In genomic region chr6:124916695-124917517, GRCm38 (mm10) we compare ENCODE assay signal across 8 mouse cellular contexts. TPM values are rescaled to one million over a fixed set of nuclear protein-coding genes. Genes with fewer than 3 reads are reported as not detected.
DNase-seq lines count a peak whose midpoint lies in the region; ATAC-seq and TF ChIP-seq lines count a peak whose summit lies in the region.

No protein-coding gene starts in this region.

- peaks cover 9% of the 10 kb centered on the region; the same call in 1 of the 2 replicates for H3K9me3 ChIP-seq in erythroblast, embryonic 14.5 days (ENCODE audit: control insufficient read depth, low read length)
- H3K9me3 ChIP-seq in heart, embryonic 11.5 days (replicated peaks; ENCODE audit: control insufficient read depth, low read length) = no peaks in the 10 kb centered on the region
- no peaks in the 10 kb centered on the region for H3K9me3 ChIP-seq in kidney, embryonic 15.5 days (replicated peaks)
- H3K9me3 ChIP-seq in liver, embryonic 11.5 days (ENCODE audit: control insufficient read depth, low read length) = no peaks in the 10 kb centered on the region

- H3ac ChIP-seq in myocyte (ENCODE audit: control insufficient read depth, insufficient read length) = peak overlapping the region; percentile 78

- DNase-seq in CD4-positive helper T cell, adult 2 months (ENCODE audit: low read depth, low spot score) = peak; percentile 86
- DNase-seq in brain, embryonic 14.5 days (ENCODE audit: low read depth) = peak; percentile 90
- peak; percentile 88 for DNase-seq in liver, embryonic 11.5 days (ENCODE audit: low spot score)
- DNase-seq in spleen, postnatal 4 days (ENCODE audit: low spot score in 2 of 2) = peak; percentile 86 to 97

- TF ChIP-seq POLR2A in brain, embryonic 14.5 days (IDR thresholded peaks at IDR 0.05; ENCODE audit: borderline replicate concordance, extremely low read depth, insufficient read depth, insufficient read length, poor library complexity, severe bottlenecking) = no peak
- peak; percentile 57 for TF ChIP-seq POLR2A in myocyte (IDR thresholded peaks at IDR 0.05; ENCODE audit: insufficient read length, low read depth)

- WGBS in heart, embryonic 11.5 days (ENCODE audit: insufficient replicate concordance) = under 1% methylated on average over 48 of the region's 67 CpGs
- 1% methylated on average over 66 of the region's 67 CpGs for WGBS in kidney, embryonic 15.5 days
- WGBS in liver, embryonic 11.5 days = 2% methylated on average over 54 of the region's 67 CpGs

- H3K4me2 ChIP-seq in heart, embryonic 11.5 days = peak overlapping the region; percentile 90
- H3K4me2 ChIP-seq in kidney, embryonic 15.5 days = peak overlapping the region; percentile 91
- H3K4me2 ChIP-seq in liver, embryonic 11.5 days = peak overlapping the region; percentile 95
- peak overlapping the region; percentile 77 for H3K4me2 ChIP-seq in myocyte (ENCODE audit: low read depth)

- H3K27me3 ChIP-seq in erythroblast, embryonic 14.5 days (ENCODE audit: control insufficient read depth) = peaks cover 98% of the 10 kb centered on the region
- no peaks in the 10 kb centered on the region for H3K27me3 ChIP-seq in heart, embryonic 11.5 days (ENCODE audit: control insufficient read depth, insufficient read depth, low read length)
- no peaks in the 10 kb centered on the region for H3K27me3 ChIP-seq in kidney, embryonic 15.5 days
- H3K27me3 ChIP-seq in liver, embryonic 11.5 days (replicated peaks; ENCODE audit: control insufficient read depth, insufficient read depth, low read length) = peaks cover 45% of the 10 kb centered on the region
- H3K27me3 ChIP-seq in myocyte (ENCODE audit: control insufficient read depth, insufficient read depth, insufficient read length) = no peaks in the 10 kb centered on the region

- peak overlapping the region; percentile 63 for H3K4me3 ChIP-seq in erythroblast, embryonic 14.5 days (replicated peaks)
- peak overlapping the region; percentile 80 for H3K4me3 ChIP-seq in heart, embryonic 11.5 days (ENCODE audit: low read depth, low read length)
- H3K4me3 ChIP-seq in kidney, embryonic 15.5 days (replicated peaks) = peak overlapping the region; percentile 96
- peak overlapping the region; percentile 88 for H3K4me3 ChIP-seq in liver, embryonic 11.5 days (ENCODE audit: low read depth, low read length)
- H3K4me3 ChIP-seq in myocyte = peak overlapping the region; percentile 91

- H3K9ac ChIP-seq in heart, embryonic 11.5 days (ENCODE audit: low read depth, low read length) = peak overlapping the region; percentile 98
- peak overlapping the region; percentile 100 for H3K9ac ChIP-seq in kidney, embryonic 15.5 days
- peak overlapping the region; percentile 86 for H3K9ac ChIP-seq in liver, embryonic 11.5 days (ENCODE audit: low read depth, low read length)

- peak overlapping the region; percentile 99 for H3K27ac ChIP-seq in heart, embryonic 11.5 days (ENCODE audit: low read depth, low read length)
- H3K27ac ChIP-seq in kidney, embryonic 15.5 days = peak overlapping the region; percentile 100
- H3K27ac ChIP-seq in liver, embryonic 11.5 days (ENCODE audit: low read depth, low read length) = peak overlapping the region; percentile 96

- H3K36me3 ChIP-seq in erythroblast, embryonic 14.5 days (ENCODE audit: control insufficient read depth) = peaks cover 2% of the 10 kb centered on the region; the same call in 1 of the 2 replicates
- H3K36me3 ChIP-seq in heart, embryonic 11.5 days (ENCODE audit: control insufficient read depth, insufficient read depth, low read length) = peaks cover 14% of the 10 kb centered on the region
- peaks cover 28% of the 10 kb centered on the region for H3K36me3 ChIP-seq in kidney, embryonic 15.5 days
- H3K36me3 ChIP-seq in liver, embryonic 11.5 days (ENCODE audit: control insufficient read depth, insufficient read depth, low read length) = peaks cover 2% of the 10 kb centered on the region; the same call in 1 of the 2 replicates
- H3K36me3 ChIP-seq in myocyte (ENCODE audit: control insufficient read depth, insufficient read depth) = peaks cover 16% of the 10 kb centered on the region

- peaks cover 19% of the 10 kb centered on the region for H3K79me2 ChIP-seq in myocyte (ENCODE audit: control insufficient read depth, insufficient read depth)

- peaks cover 19% of the 10 kb centered on the region for H3K4me1 ChIP-seq in erythroblast, embryonic 14.5 days (ENCODE audit: control insufficient read depth)
- peaks cover 42% of the 10 kb centered on the region for H3K4me1 ChIP-seq in heart, embryonic 11.5 days (ENCODE audit: control insufficient read depth, insufficient read depth, low read length)
- peaks cover 72% of the 10 kb centered on the region for H3K4me1 ChIP-seq in kidney, embryonic 15.5 days
- H3K4me1 ChIP-seq in liver, embryonic 11.5 days (replicated peaks; ENCODE audit: control insufficient read depth, insufficient read depth, low read length) = peaks cover 30% of the 10 kb centered on the region

- TF ChIP-seq CTCF in brain, embryonic 14.5 days (IDR thresholded peaks at IDR 0.05; ENCODE audit: borderline replicate concordance, extremely low read depth, insufficient read depth, insufficient read length) = peak; percentile 75

- ATAC-seq in heart, embryonic 11.5 days (replicated peaks; ENCODE audit: insufficient number of reproducible peaks, low FRiP score, low TSS enrichment) = peak; percentile 63
- peak; percentile 66 for ATAC-seq in kidney, embryonic 15.5 days (replicated peaks; ENCODE audit: low FRiP score)
- ATAC-seq in liver, embryonic 11.5 days (replicated peaks; ENCODE audit: low FRiP score) = peak; percentile 81

TF ChIP-seq in myocyte, 11 proteins besides CTCF, POLR2A, EP300 and RAD21:
- TF ChIP-seq TCF3 (IDR thresholded peaks at IDR 0.05; ENCODE audit: insufficient read length, low read depth) (no peak), MYOD1 (IDR thresholded peaks at IDR 0.05; ENCODE audit: control insufficient read depth in 1 of 3, insufficient read length in 2 of 3, low read depth in 2 of 3) (peak in 1 of 3 experiments; percentile 27), POLR2AphosphoS2 (IDR thresholded peaks at IDR 0.05; ENCODE audit: insufficient read length, low read depth) (peak; percentile 49), E2F4 (IDR thresholded peaks at IDR 0.05; ENCODE audit: insufficient read depth) (no peak), CEBPB (IDR thresholded peaks at IDR 0.05; ENCODE audit: insufficient read depth, poor library complexity, severe bottlenecking) (no peak), MYOG (IDR thresholded peaks at IDR 0.05; ENCODE audit: control insufficient read depth in 1 of 3, insufficient read depth in 1 of 3, insufficient read length in 2 of 3, low read depth in 2 of 3) (peak in 1 of 3 experiments; percentile 46), MAX (IDR thresholded peaks at IDR 0.05; ENCODE audit: low read depth) (no peak), SRF (IDR thresholded peaks at IDR 0.05; ENCODE audit: control insufficient read depth, insufficient read length, low read depth) (no peak)

RNA-seq across cellular contexts. Expression of gene Ptms, which starts 3.0 kb away (rescaled TPM):
- 2,630 and 3,258 TPM in 2 replicates for polyA plus RNA-seq in brain, embryonic 14.5 days (2012; rRNA removed)
- polyA plus RNA-seq in erythroblast, embryonic 14.5 days (2012) = 2.6 and 3.1 TPM in 2 replicates
- polyA plus RNA-seq in heart, embryonic 11.5 days (2014; fragmentation: Nextera tagmentation; extraction: Ambion mirVana) = 138 and 158 TPM in 2 replicates
- polyA plus RNA-seq in kidney, embryonic 15.5 days (2015; fragmentation: Nextera tagmentation; extraction: Ambion mirVana) = 320 TPM in 2 replicates
- polyA plus RNA-seq in liver, embryonic 11.5 days (2014; fragmentation: Nextera tagmentation; extraction: Ambion mirVana) = 75.1 and 80.6 TPM in 2 replicates
- 1,462 TPM for polyA plus RNA-seq in myocyte (2012; fragmentation: generic; extraction: Trizol)

RNA-seq across cellular contexts. Expression of gene Lag3, which starts 5.4 kb away (rescaled TPM):
- 3.8 and 4.5 TPM in 2 replicates for polyA plus RNA-seq in brain, embryonic 14.5 days (2012; rRNA removed)
- polyA plus RNA-seq in erythroblast, embryonic 14.5 days (2012) = not detected in 2 replicates
- 1.1 and 1.3 TPM in 2 replicates for polyA plus RNA-seq in heart, embryonic 11.5 days (2014; fragmentation: Nextera tagmentation; extraction: Ambion mirVana)
- 1.7 and 1.8 TPM in 2 replicates for polyA plus RNA-seq in kidney, embryonic 15.5 days (2015; fragmentation: Nextera tagmentation; extraction: Ambion mirVana)
- polyA plus RNA-seq in liver, embryonic 11.5 days (2014; fragmentation: Nextera tagmentation; extraction: Ambion mirVana) = 0.35 and 0.64 TPM in 2 replicates
- 0.41 TPM for polyA plus RNA-seq in myocyte (2012; fragmentation: generic; extraction: Trizol)

RNA-seq across cellular contexts. Expression of gene Mlf2, which starts 14.3 kb away (rescaled TPM):
- 551 and 626 TPM in 2 replicates for polyA plus RNA-seq in brain, embryonic 14.5 days (2012; rRNA removed)
- polyA plus RNA-seq in erythroblast, embryonic 14.5 days (2012) = 21.9 and 22.2 TPM in 2 replicates
- 326 and 347 TPM in 2 replicates for polyA plus RNA-seq in heart, embryonic 11.5 days (2014; fragmentation: Nextera tagmentation; extraction: Ambion mirVana)
- polyA plus RNA-seq in kidney, embryonic 15.5 days (2015; fragmentation: Nextera tagmentation; extraction: Ambion mirVana) = 357 and 385 TPM in 2 replicates
- polyA plus RNA-seq in liver, embryonic 11.5 days (2014; fragmentation: Nextera tagmentation; extraction: Ambion mirVana) = 257 and 264 TPM in 2 replicates
- polyA plus RNA-seq in myocyte (2012; fragmentation: generic; extraction: Trizol) = 384 TPM

RNA-seq across cellular contexts. Expression of gene Cd4, which starts 28.9 kb away (rescaled TPM):
- 0.09 and 0.14 TPM in 2 replicates for polyA plus RNA-seq in brain, embryonic 14.5 days (2012; rRNA removed)
- not detected in 2 replicates for polyA plus RNA-seq in erythroblast, embryonic 14.5 days (2012)
- not detected in 2 replicates for polyA plus RNA-seq in heart, embryonic 11.5 days (2014; fragmentation: Nextera tagmentation; extraction: Ambion mirVana)
- polyA plus RNA-seq in kidney, embryonic 15.5 days (2015; fragmentation: Nextera tagmentation; extraction: Ambion mirVana) = 0.06 and 0.26 TPM in 2 replicates
- not detected in 2 replicates for polyA plus RNA-seq in liver, embryonic 11.5 days (2014; fragmentation: Nextera tagmentation; extraction: Ambion mirVana)
- polyA plus RNA-seq in myocyte (2012; fragmentation: generic; extraction: Trizol) = not detected

RNA-seq across cellular contexts. Expression of gene Cops7a, which starts 48.4 kb away (rescaled TPM):
- polyA plus RNA-seq in brain, embryonic 14.5 days (2012; rRNA removed) = 130 and 170 TPM in 2 replicates
- 2.7 TPM in 2 replicates for polyA plus RNA-seq in erythroblast, embryonic 14.5 days (2012)
- 134 and 142 TPM in 2 replicates for polyA plus RNA-seq in heart, embryonic 11.5 days (2014; fragmentation: Nextera tagmentation; extraction: Ambion mirVana)
- 163 and 164 TPM in 2 replicates for polyA plus RNA-seq in kidney, embryonic 15.5 days (2015; fragmentation: Nextera tagmentation; extraction: Ambion mirVana)
- 147 and 159 TPM in 2 replicates for polyA plus RNA-seq in liver, embryonic 11.5 days (2014; fragmentation: Nextera tagmentation; extraction: Ambion mirVana)
- 142 TPM for polyA plus RNA-seq in myocyte (2012; fragmentation: generic; extraction: Trizol)

Comparison
In these comparisons a context has a peak if more than half of its experiments do, and no peak if none do; other contexts are left out.
1. Peak in every context shown above with its lines: DNase-seq, ATAC-seq, H3K4me3 ChIP-seq and H3K27ac ChIP-seq.
2. RNA of gene Ptms, which starts 3.0 kb away (polyA plus RNA-seq): 2,630 to 3,258 TPM in brain, embryonic 14.5 days, 1,462 TPM in myocyte (single experiment), 320 TPM in kidney, embryonic 15.5 days, 138 to 158 TPM in heart, embryonic 11.5 days and 75.1 to 80.6 TPM in liver, embryonic 11.5 days; 2.6 to 3.1 TPM in erythroblast, embryonic 14.5 days; every median in the first group is over 10 times any median in the second.
3. RNA of gene Mlf2, which starts 14.3 kb away (polyA plus RNA-seq): 551 to 626 TPM in brain, embryonic 14.5 days, 357 to 385 TPM in kidney, embryonic 15.5 days, 384 TPM in myocyte (single experiment), 326 to 347 TPM in heart, embryonic 11.5 days and 257 to 264 TPM in liver, embryonic 11.5 days; 21.9 to 22.2 TPM in erythroblast, embryonic 14.5 days; every median in the first group is over 10 times any median in the second.